Mouse (Mus musculus): ENCODE results near the gene Olfr1061. TPM values are rescaled to one million over a fixed set of nuclear protein-coding genes. Genes with fewer than 3 reads are reported as not detected.
"Not testable (repeated sequence)": the region's sequence is repeated elsewhere in the genome, so short reads cannot be mapped to it uniquely, and the experiment has no call there.

Olfr1061 gene
- polyA plus RNA-seq, 1 experiment from 2014 or later = not detected

DNA sequence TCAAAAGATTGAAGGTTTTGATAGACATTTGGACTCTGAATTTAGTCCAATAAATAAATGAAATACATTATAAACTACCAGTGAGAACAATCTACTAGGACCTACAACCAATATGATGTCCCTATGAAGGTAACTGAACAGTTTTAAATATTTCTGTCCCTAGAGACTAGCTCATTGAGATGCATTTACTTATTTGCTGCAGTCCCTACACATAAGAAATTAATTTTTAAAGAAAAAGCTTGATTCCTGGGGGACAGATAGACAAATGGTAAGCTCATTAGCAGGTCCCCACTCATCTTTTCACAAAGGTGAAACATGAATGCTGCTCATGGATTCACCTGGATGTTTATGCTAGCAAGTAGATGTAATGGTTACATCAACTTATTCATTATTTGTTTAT is 35.6 kb downstream of the Olfr1061 start, which contains the start of gene Olfr1057:
Gene Olfr1057, minus strand, starts transcription at position 101 of the 400 bp plus-strand sequence.
- Histone ChIP-seq H3K4me2 (ENCODE audit: low read depth) (no peak within 1 kb of the TSS), H3K9me3 (ENCODE audit: control insufficient read depth, low read length) (no peaks in the 10 kb centered on the region), H3K36me3 (ENCODE audit: control insufficient read depth, insufficient read depth, low read length) (no peaks in the 10 kb centered on the region), H3K4me1 (ENCODE audit: control insufficient read depth, insufficient read depth, low read length) (no peaks in the 10 kb centered on the region), H3K4me3 (ENCODE audit: low read depth, low read length) (no peak within 1 kb of the TSS), H3K9ac (ENCODE audit: low read length) (no peak within 1 kb of the TSS), H3K27me3 (ENCODE audit: control insufficient read depth, insufficient read depth, low read length) (no peaks in the 10 kb centered on the region), H3K27ac (ENCODE audit: low read depth, low read length) (no peak within 1 kb of the TSS)
- no peak for ATAC-seq (ENCODE audit: insufficient read depth, low FRiP score, low TSS enrichment)
- no peak for DNase-seq (ENCODE audit: low spot score)

DNA sequence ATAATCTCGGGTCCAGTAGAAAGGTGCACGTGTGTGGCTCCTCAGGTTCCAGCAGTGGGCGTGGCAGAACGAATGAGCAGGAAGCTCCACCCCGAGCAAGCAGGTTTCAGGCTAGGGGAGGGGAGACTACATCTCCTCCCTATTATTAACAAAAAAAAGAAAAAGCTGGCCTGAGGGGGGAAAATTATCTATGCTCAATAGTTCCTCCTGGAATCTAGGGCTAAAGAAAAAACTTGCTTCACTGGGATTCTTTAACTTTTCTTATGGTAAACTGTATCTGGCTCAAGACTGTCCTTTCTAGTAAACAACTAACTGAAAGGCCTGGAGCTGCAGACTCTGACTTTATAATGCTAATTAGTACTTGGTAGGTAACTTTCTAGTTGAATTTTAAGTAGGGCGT is 47.5 kb downstream of the Olfr1061 start:
- H3K9ac ChIP-seq (ENCODE audit: low read length); H3K4me3 ChIP-seq (ENCODE audit: low read depth, low read length); H3K27me3 ChIP-seq (ENCODE audit: control insufficient read depth, insufficient read depth, low read length); H3K4me2 ChIP-seq (ENCODE audit: low read depth); H3K9me3 ChIP-seq (ENCODE audit: control insufficient read depth, low read length); H3K4me1 ChIP-seq (ENCODE audit: control insufficient read depth, insufficient read depth, low read length); H3K36me3 ChIP-seq (ENCODE audit: control insufficient read depth, insufficient read depth, low read length); ATAC-seq (ENCODE audit: insufficient read depth, low FRiP score, low TSS enrichment); DNase-seq (ENCODE audit: low spot score); H3K27ac ChIP-seq (ENCODE audit: low read depth, low read length): not testable (repeated sequence)
- WGBS = no CpG with 5 or more reads among the region's 6 CpGs

Other genes starting within 250 kb of the Olfr1061 start
- not detected in 2 replicates for gene Olfr1043, start 246.5 kb downstream of the Olfr1061 start, polyA plus RNA-seq (2014; fragmentation: Nextera tagmentation; extraction: Ambion mirVana)
- gene Olfr1044, start 236.2 kb downstream of the Olfr1061 start, polyA plus RNA-seq (2014; fragmentation: Nextera tagmentation; extraction: Ambion mirVana) = not detected in 2 replicates
- gene Olfr52, start 228.4 kb downstream of the Olfr1061 start, polyA plus RNA-seq (2014; fragmentation: Nextera tagmentation; extraction: Ambion mirVana) = not detected in 2 replicates
- gene Olfr1045, start 211.0 kb downstream of the Olfr1061 start, polyA plus RNA-seq (2014; fragmentation: Nextera tagmentation; extraction: Ambion mirVana) = not detected in 2 replicates
- not detected in 2 replicates for gene Olfr1046, start 194.7 kb downstream of the Olfr1061 start, polyA plus RNA-seq (2014; fragmentation: Nextera tagmentation; extraction: Ambion mirVana)
- gene Olfr1047, start 182.6 kb downstream of the Olfr1061 start, polyA plus RNA-seq (2014; fragmentation: Nextera tagmentation; extraction: Ambion mirVana) = not detected in 2 replicates
- gene Olfr1048, start 173.8 kb downstream of the Olfr1061 start, polyA plus RNA-seq (2014; fragmentation: Nextera tagmentation; extraction: Ambion mirVana) = not detected in 2 replicates
- not detected in 2 replicates for gene Olfr1049, start 155.7 kb downstream of the Olfr1061 start, polyA plus RNA-seq (2014; fragmentation: Nextera tagmentation; extraction: Ambion mirVana)
- not detected in 2 replicates for gene Olfr1051, start 135.0 kb downstream of the Olfr1061 start, polyA plus RNA-seq (2014; fragmentation: Nextera tagmentation; extraction: Ambion mirVana)
- not detected in 2 replicates for gene Olfr1052, start 121.6 kb downstream of the Olfr1061 start, polyA plus RNA-seq (2014; fragmentation: Nextera tagmentation; extraction: Ambion mirVana)
- gene Olfr1053, start 98.8 kb downstream of the Olfr1061 start, polyA plus RNA-seq (2014; fragmentation: Nextera tagmentation; extraction: Ambion mirVana) = not detected in 2 replicates
- not detected in 2 replicates for gene Olfr1054, start 78.6 kb downstream of the Olfr1061 start, polyA plus RNA-seq (2014; fragmentation: Nextera tagmentation; extraction: Ambion mirVana)
- gene Olfr1055, start 63.8 kb downstream of the Olfr1061 start, polyA plus RNA-seq (2014; fragmentation: Nextera tagmentation; extraction: Ambion mirVana) = not detected in 2 replicates
- gene Olfr1056, start 51.6 kb downstream of the Olfr1061 start, polyA plus RNA-seq (2014; fragmentation: Nextera tagmentation; extraction: Ambion mirVana) = not detected in 2 replicates
- gene Olfr1057, start 35.7 kb downstream of the Olfr1061 start, polyA plus RNA-seq (2014; fragmentation: Nextera tagmentation; extraction: Ambion mirVana) = not detected in 2 replicates
- not detected in 2 replicates for gene Olfr1058, start 25.5 kb downstream of the Olfr1061 start, polyA plus RNA-seq (2014; fragmentation: Nextera tagmentation; extraction: Ambion mirVana)
- not detected in 2 replicates for gene Olfr1062, start 12.7 kb upstream of the Olfr1061 start, polyA plus RNA-seq (2014; fragmentation: Nextera tagmentation; extraction: Ambion mirVana)
- not detected in 2 replicates for gene Olfr1065, start 36.5 kb upstream of the Olfr1061 start, polyA plus RNA-seq (2014; fragmentation: Nextera tagmentation; extraction: Ambion mirVana)
- not detected in 2 replicates for gene Olfr1066, start 42.2 kb upstream of the Olfr1061 start, polyA plus RNA-seq (2014; fragmentation: Nextera tagmentation; extraction: Ambion mirVana)
- not detected in 2 replicates for gene Olfr228, start 73.3 kb upstream of the Olfr1061 start, polyA plus RNA-seq (2014; fragmentation: Nextera tagmentation; extraction: Ambion mirVana)
- gene Olfr1076, start 94.4 kb upstream of the Olfr1061 start, polyA plus RNA-seq (2014; fragmentation: Nextera tagmentation; extraction: Ambion mirVana) = not detected in 2 replicates
- gene Olfr1079, start 128.4 kb upstream of the Olfr1061 start, polyA plus RNA-seq (2014; fragmentation: Nextera tagmentation; extraction: Ambion mirVana) = not detected in 2 replicates
- gene Olfr1080, start 144.2 kb upstream of the Olfr1061 start, polyA plus RNA-seq (2014; fragmentation: Nextera tagmentation; extraction: Ambion mirVana) = not detected in 2 replicates
- not detected in 2 replicates for gene Olfr1082, start 184.9 kb upstream of the Olfr1061 start, polyA plus RNA-seq (2014; fragmentation: Nextera tagmentation; extraction: Ambion mirVana)
- gene Olfr1084, start 225.7 kb upstream of the Olfr1061 start, polyA plus RNA-seq (2014; fragmentation: Nextera tagmentation; extraction: Ambion mirVana) = not detected in 2 replicates
- not detected in 2 replicates for gene Olfr1085, start 248.0 kb upstream of the Olfr1061 start, polyA plus RNA-seq (2014; fragmentation: Nextera tagmentation; extraction: Ambion mirVana)